Mouse (Mus musculus) A20 (cell line): ENCODE measurements around the gene Gpd1.
"Not testable (repeated sequence)": the region's sequence is repeated elsewhere in the genome, so short reads cannot be mapped to it uniquely, and the experiment has no call there.

Source experiments
- DNase-seq: peaks from one replicate; pipeline ENCODE4 v3.0.0-alpha.2; 2011; ENCODE audit warnings: low read depth, low spot score

Gpd1 gene

GRCm38 (mm10) chr15:99701640-99701998 is 15.7 kb upstream of the Gpd1 start:
- DNase-seq, result not testable (repeated sequence)

DNA sequence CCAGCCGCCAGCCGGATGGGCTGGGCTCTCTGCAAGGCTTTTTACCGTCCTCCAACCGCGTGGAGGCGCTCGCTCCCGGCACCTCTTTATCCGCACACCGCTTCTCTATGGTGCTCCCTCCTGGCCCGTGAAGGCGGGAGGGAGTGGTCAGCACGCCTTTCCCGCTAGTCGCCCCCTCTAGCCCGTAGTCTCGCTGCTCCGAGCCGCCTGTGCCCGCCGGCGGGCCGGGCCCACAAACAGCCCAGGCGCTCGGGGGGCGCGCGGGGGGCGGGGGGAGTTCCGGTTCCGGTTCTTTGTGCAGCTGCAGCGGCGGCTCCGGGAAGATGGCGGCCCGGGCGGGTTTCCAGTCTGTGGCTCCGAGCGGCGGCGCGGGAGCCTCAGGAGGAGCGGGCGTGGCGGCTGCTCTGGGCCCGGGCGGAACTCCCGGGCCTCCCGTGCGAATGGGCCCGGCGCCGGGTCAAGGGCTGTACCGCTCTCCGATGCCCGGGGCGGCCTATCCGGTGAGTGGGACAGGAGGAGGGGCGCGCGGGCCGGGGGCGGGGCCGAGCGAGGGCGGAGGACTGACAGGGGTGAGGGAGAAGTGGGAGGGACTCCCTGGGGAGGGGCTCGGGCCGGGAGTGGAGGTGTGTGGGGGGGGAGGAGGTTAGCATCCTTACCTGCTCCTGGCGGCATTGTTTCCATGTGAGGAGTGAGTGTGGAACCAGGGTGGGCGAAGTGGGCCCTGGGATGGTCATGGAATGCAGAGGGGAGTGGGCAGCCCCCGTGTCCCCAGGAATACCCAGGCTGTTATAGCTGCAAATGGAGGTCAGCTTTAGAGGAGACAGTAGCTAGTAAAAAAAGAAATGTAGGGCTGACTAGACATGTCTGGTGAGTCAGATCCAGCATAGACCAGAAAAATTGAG is 15.1 kb upstream of the Gpd1 start, which contains the start of gene Smarcd1:
TSS of gene Smarcd1 (plus strand) at position 131 of the 902 bp plus-strand sequence.
- peak; percentile 94 for DNase-seq

GRCm38 (mm10) chr15:99703104-99703503 is 14.2 kb upstream of the Gpd1 start:
- no peak for DNase-seq

GRCm38 (mm10) chr15:99703676-99704040 is 13.7 kb upstream of the Gpd1 start:
- DNase-seq, result no peak

DNA sequence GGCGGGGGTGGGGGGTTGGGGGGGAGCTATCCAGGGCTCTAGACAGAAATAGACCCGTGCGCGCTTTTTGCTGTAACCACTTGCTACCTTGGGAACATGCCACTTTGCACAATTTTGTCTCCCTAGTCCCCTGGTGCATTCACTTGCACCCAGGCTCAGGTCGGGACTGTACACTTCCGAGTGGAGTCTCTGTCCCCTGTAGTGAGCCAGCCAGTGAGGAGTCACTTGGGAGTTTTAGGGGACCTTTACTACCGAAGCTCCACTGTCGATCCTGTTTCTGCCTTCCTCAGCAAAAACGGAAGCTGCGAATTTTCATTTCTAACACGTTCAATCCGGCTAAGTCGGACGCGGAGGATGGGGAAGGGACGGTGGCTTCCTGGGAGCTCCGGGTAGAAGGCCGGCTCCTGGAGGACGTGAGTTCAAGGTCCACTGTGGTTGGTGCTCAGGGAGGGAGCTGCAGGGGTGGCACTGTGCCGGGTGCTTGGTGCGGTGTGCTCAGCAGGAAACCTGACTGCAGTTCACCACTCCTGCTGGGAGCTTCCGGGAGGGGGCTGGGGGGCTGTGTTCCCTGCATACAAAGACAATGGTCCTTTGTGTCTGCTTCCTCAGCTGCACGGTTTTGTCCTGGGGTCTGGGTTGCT is 13.2 kb upstream of the Gpd1 start:
- DNase-seq, result no peak

- no peak for DNase-seq
Observed at GRCm38 (mm10) chr15:99704881-99705280, 12.4 kb upstream of the Gpd1 start.

DNA sequence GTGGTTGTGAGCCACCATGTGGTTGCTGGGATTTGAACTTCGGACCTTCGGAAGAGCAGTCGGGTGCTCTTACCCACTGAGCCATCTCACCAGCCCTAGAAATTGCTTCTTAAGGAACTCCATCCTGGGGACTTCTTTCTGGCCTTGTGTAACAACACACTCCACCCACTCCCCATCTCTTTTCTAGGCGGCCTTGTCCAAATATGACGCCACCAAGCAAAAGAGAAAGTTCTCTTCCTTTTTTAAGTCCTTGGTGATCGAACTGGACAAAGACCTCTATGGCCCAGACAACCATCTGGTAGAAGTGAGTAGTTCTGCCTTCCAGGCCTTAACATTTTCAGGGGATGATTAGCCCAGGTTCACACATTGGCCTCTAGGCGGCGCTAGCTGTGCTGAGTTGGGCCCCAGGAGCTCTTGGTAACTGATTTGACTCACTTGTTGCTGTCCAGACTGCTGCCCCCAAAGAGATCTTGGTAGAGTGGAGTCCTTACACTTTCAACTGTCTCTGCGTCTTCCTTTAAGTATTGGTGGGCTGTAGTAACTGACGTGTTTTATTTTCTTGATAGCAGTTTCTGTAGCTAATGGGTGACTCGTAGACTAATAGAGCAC is 11.8 kb upstream of the Gpd1 start, which contains the start of gene Gm17349:
TSS of gene Gm17349 (minus strand) at position 51 of the 609 bp plus-strand sequence.
- DNase-seq, result peak; percentile 74

DNA sequence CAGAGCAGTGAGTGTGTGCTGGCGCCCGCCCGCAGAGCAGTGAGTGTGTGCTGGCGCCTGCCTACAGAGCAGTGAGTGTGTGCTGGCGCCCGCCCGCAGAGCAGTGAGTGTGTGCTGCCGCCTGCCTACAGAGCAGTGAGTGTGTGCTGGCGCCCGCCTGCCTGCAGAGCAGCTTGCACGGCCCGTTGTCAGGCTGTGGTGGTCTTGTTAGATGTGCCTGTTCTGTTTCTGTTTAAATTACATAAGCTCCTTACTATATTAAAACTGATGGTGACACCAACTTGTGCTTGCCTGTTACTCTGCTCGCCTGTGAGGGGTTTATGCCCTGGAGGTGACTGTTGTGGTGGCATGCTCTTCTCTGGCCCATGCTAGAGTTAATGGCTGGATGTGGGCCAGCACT is 9.1 kb upstream of the Gpd1 start:
- no peak for DNase-seq

DNA sequence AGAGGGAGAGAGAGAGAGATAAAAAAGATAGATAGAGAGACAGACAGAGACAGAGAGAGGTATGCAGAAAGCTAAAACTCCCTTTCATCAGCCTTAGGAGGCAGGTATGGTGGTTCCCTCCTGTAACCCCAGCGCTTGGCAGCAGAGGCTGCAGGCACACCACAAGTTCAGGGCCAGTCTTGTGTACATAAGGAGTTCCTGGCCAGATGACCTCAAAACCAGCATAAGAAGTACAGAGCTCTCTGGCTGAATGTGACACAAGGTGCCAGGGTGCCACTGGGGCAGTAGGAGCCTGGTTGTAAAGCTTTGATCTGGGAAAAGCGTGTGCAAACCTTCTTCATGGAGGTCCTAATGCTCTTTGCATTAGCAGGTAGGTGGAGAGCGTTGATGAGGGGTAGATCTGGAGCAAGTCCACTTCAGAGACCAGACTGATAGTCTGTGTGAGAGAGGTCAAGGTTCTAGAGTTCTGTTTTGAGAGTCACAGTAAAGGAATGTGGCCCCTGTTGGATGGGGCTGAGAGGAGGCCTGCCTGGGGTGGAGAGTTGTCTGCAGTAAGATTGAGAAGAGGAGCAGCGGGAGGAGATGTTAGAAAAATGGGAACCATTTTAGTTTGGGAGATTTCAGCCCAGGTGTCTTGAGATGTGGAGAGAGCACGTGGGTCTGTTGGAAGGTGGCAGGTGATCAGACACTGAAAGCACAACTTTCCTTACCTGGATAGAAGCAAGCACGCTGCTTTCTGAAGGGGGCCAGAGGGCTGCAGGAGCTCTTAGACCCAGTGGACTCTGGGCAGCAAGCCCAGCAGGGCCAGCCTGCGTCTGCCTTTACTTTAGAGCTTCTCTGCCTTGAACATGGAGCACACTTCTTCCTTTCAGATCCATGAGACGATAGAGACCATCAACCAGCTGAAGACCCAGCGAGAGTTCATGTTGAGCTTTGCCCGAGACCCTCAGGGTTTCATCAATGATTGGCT is 6.8 kb upstream of the Gpd1 start:
- DNase-seq, result no peak

DNA sequence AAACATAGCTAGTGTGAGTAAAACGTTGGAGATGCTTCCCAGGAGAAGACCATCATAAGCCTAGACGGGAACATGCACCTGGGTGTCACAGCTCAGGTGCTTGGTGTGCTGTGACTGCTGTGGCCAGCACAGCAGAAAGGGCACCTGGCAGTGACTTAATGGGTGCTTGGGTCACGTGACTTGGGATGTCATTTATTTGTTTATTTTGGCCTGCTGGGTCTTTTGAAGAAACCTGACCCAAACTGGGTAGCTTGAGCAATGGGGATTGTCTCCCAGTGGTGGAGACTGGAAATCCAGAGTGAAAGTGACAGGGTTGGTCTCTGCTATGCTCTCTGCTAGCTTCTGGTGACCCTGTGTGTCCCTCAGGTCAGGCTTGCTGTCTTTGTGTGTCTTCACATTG is 5.8 kb upstream of the Gpd1 start:
- no peak for DNase-seq

GRCm38 (mm10) chr15:99712666-99713559 is 4.4 kb upstream of the Gpd1 start:
- no peak for DNase-seq

GRCm38 (mm10) chr15:99713569-99713968 is 3.7 kb upstream of the Gpd1 start:
- no peak for DNase-seq

DNA sequence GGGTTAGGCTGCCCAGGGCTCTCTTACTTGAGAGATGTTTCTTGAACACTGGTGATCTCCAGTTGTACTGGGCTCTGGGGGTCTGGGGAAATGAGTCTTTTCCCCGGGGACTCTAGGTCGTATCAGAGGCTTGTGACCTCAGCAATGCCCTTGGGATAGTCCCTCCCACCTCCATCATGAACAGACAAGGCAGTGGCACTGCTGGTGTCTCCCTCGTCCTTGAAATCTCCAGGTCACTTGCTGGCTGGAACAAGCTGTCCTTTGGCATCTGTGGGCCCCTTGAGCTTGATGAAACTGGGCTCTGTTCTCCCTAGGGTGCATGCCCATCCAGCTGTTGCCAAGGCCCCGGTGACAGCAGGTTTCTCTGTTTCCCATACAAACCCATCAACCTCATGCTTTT is 3.1 kb upstream of the Gpd1 start:
- DNase-seq, result no peak

- peak; percentile 59 for DNase-seq
Observed at GRCm38 (mm10) chr15:99714858-99715257, 2.5 kb upstream of the Gpd1 start.

DNA sequence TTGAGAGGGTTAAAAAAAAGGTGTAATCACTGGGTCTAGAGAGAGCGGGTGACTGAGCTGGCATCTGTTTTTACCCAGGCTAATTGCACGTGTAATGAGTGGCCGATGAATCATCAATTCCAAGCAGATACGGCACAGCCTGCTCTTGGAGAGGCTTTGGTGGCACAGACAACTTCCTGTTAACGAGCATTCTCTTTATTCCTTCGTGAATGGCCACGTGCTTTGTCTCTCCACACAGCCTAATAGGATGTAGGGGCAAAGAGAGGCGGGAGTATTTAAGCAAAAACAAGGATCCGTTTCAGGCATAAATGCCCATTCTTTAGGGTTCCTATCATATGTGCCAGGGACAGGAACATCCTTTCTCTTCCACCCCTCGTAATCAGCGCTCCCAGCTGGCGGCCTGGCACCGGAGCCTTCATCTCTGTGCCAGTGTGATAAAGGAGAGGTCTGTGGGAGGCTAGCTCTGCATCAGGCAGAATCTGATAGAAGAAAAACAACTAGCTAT is 1.9 kb upstream of the Gpd1 start:
- DNase-seq, result no peak

GRCm38 (mm10) chr15:99715982-99716746 is 1.2 kb upstream of the Gpd1 start:
- no peak for DNase-seq

- no peak for DNase-seq
Observed at GRCm38 (mm10) chr15:99716814-99717213, 501 bp upstream of the Gpd1 start.

- DNase-seq, result no peak
Observed at GRCm38 (mm10) chr15:99718461-99719021, 1.2 kb downstream of the Gpd1 start.

GRCm38 (mm10) chr15:99719865-99720264 is 2.5 kb downstream of the Gpd1 start:
- no peak for DNase-seq
